Mouse (Mus musculus) R1 (cell line): ENCODE results near the gene Dus2.

Experiments used
- DNase-seq: peaks from one replicate; pipeline ENCODE4 v3.0.0-alpha.2; 2018; ENCODE audit warnings: low read depth, low spot score

Gene Dus2

GRCm38 (mm10) chr8:106075863-106076174 lies 84.7 kb downstream of the Dus2 start:
- no peak for DNase-seq

- peak; percentile 67 for DNase-seq
These were observed 85.5 kb downstream of the Dus2 start for GRCm38 (mm10) chr8:106076612-106077011.

- peak; percentile 69 for DNase-seq
These were observed 86.4 kb downstream of the Dus2 start for GRCm38 (mm10) chr8:106077452-106078067.

- no peak for DNase-seq
These were observed 111.2 kb downstream of the Dus2 start for GRCm38 (mm10) chr8:106102321-106102720.
